Mouse (Mus musculus): Measurements from ENCODE around the gene Fut7. TPM values are rescaled to one million over a fixed set of nuclear protein-coding genes. Genes with fewer than 3 reads are reported as not detected.

Fut7 gene
- polyA plus RNA-seq, 1 experiment = 0.08 TPM

GRCm38 (mm10) chr2:25458911-25459310 is 35.8 kb downstream of the Fut7 start:
- TF ChIP-seq MAX (IDR thresholded peaks at IDR 0.05) (no peak), MYOD1 (IDR thresholded peaks at IDR 0.05; ENCODE audit: control insufficient read depth, insufficient read length, low read depth) (no peak), CEBPB (IDR thresholded peaks at IDR 0.05; ENCODE audit: low read depth) (no peak), CTCF (IDR thresholded peaks at IDR 0.05; ENCODE audit: control insufficient read depth, insufficient read depth, insufficient read length) (no peak), USF1 (IDR thresholded peaks at IDR 0.05; ENCODE audit: low read depth) (no peak), MYOG (IDR thresholded peaks at IDR 0.05; ENCODE audit: control insufficient read depth, extremely low read depth, insufficient read length) (no peak), FOSL1 (IDR thresholded peaks at IDR 0.05; ENCODE audit: insufficient read depth, low read length, poor library complexity, severe bottlenecking) (no peak)
- peaks cover 7% of the 10 kb centered on the region for H3K79me2 ChIP-seq (ENCODE audit: control insufficient read depth, insufficient read depth)

GRCm38 (mm10) chr2:25460135-25460534 is 37.1 kb downstream of the Fut7 start:
- TF ChIP-seq MYOG (IDR thresholded peaks at IDR 0.05; ENCODE audit: control insufficient read depth, extremely low read depth, insufficient read length) = no peak
- no peak for TF ChIP-seq CTCF (IDR thresholded peaks at IDR 0.05; ENCODE audit: control insufficient read depth, insufficient read depth, insufficient read length)
- TF ChIP-seq CEBPB (IDR thresholded peaks at IDR 0.05; ENCODE audit: low read depth) = no peak
- TF ChIP-seq FOSL1 (IDR thresholded peaks at IDR 0.05; ENCODE audit: insufficient read depth, low read length, poor library complexity, severe bottlenecking) = no peak
- TF ChIP-seq MAX (IDR thresholded peaks at IDR 0.05) = no peak
- TF ChIP-seq MYOD1 (IDR thresholded peaks at IDR 0.05; ENCODE audit: control insufficient read depth, insufficient read length, low read depth) = no peak
- no peak for TF ChIP-seq USF1 (IDR thresholded peaks at IDR 0.05; ENCODE audit: low read depth)
- Histone ChIP-seq H3ac (ENCODE audit: control insufficient read depth, insufficient read length, low read depth) (peak overlapping the region; percentile 50), H3K36me3 (ENCODE audit: control insufficient read depth, insufficient read depth) (no peaks in the 10 kb centered on the region), H3K4me3 (ENCODE audit: insufficient read depth, poor library complexity, severe bottlenecking) (peak overlapping the region; percentile 54), H3K79me2 (ENCODE audit: control insufficient read depth, insufficient read depth) (peaks cover 7% of the 10 kb centered on the region), H3K79me3 (ENCODE audit: low read depth) (no peaks in the 10 kb centered on the region), H3K27me3 (ENCODE audit: control insufficient read depth, insufficient read depth, insufficient read length) (no peaks in the 10 kb centered on the region)

More at GRCm38 (mm10) chr2:25458911-25459310, 35.8 kb downstream of the Fut7 start:
- no peaks in the 10 kb centered on the region for H3K27me3 ChIP-seq (ENCODE audit: control insufficient read depth, insufficient read depth, insufficient read length)
- no peak overlapping the region for H3ac ChIP-seq (ENCODE audit: control insufficient read depth, insufficient read length, low read depth)
- H3K4me3 ChIP-seq (ENCODE audit: insufficient read depth, poor library complexity, severe bottlenecking) = no peak overlapping the region
- no peaks in the 10 kb centered on the region for H3K36me3 ChIP-seq (ENCODE audit: control insufficient read depth, insufficient read depth)
- H3K79me3 ChIP-seq (ENCODE audit: low read depth) = no peaks in the 10 kb centered on the region

- no peaks in the 10 kb centered on the region for H3K36me3 ChIP-seq (ENCODE audit: control insufficient read depth, insufficient read depth)
- TF ChIP-seq MAX (IDR thresholded peaks at IDR 0.05) = no peak
- TF ChIP-seq MYOD1 (IDR thresholded peaks at IDR 0.05; ENCODE audit: control insufficient read depth, insufficient read length, low read depth) = peak; percentile 80
- H3K79me2 ChIP-seq (ENCODE audit: control insufficient read depth, insufficient read depth) = peaks cover 7% of the 10 kb centered on the region
- peak within 1 kb of the TSS; percentile 54 for H3K4me3 ChIP-seq (ENCODE audit: insufficient read depth, poor library complexity, severe bottlenecking)
- H3K79me3 ChIP-seq (ENCODE audit: low read depth) = no peaks in the 10 kb centered on the region
- peak within 1 kb of the TSS; percentile 50 for H3ac ChIP-seq (ENCODE audit: control insufficient read depth, insufficient read length, low read depth)
- no peaks in the 10 kb centered on the region for H3K27me3 ChIP-seq (ENCODE audit: control insufficient read depth, insufficient read depth, insufficient read length)
Observed at GRCm38 (mm10) chr2:25460551-25461309, 37.7 kb downstream of the Fut7 start, which contains the start of gene Paxx. TSS of gene Paxx (minus strand) at chr2:25461094.

GRCm38 (mm10) chr2:25461407-25461806 is 38.3 kb downstream of the Fut7 start:
- TF ChIP-seq MYOG (IDR thresholded peaks at IDR 0.05; ENCODE audit: control insufficient read depth, extremely low read depth, insufficient read length) = no peak
- TF ChIP-seq CTCF (IDR thresholded peaks at IDR 0.05; ENCODE audit: control insufficient read depth, insufficient read depth, insufficient read length) = no peak
- no peak for TF ChIP-seq FOSL1 (IDR thresholded peaks at IDR 0.05; ENCODE audit: insufficient read depth, low read length, poor library complexity, severe bottlenecking)
- no peak for TF ChIP-seq MAX (IDR thresholded peaks at IDR 0.05)
- no peak for TF ChIP-seq USF1 (IDR thresholded peaks at IDR 0.05; ENCODE audit: low read depth)
- no peak for TF ChIP-seq MYOD1 (IDR thresholded peaks at IDR 0.05; ENCODE audit: control insufficient read depth, insufficient read length, low read depth)
- no peak for TF ChIP-seq CEBPB (IDR thresholded peaks at IDR 0.05; ENCODE audit: low read depth)
- Histone ChIP-seq H3K4me3 (ENCODE audit: insufficient read depth, poor library complexity, severe bottlenecking) (peak overlapping the region; percentile 12), H3K79me3 (ENCODE audit: low read depth) (no peaks in the 10 kb centered on the region), H3K79me2 (ENCODE audit: control insufficient read depth, insufficient read depth) (peaks cover 7% of the 10 kb centered on the region), H3K27me3 (ENCODE audit: control insufficient read depth, insufficient read depth, insufficient read length) (no peaks in the 10 kb centered on the region), H3ac (ENCODE audit: control insufficient read depth, insufficient read length, low read depth) (no peak overlapping the region), H3K36me3 (ENCODE audit: control insufficient read depth, insufficient read depth) (no peaks in the 10 kb centered on the region)

GRCm38 (mm10) chr2:25463630-25464029 is 40.6 kb downstream of the Fut7 start:
- H3K27me3 ChIP-seq (ENCODE audit: control insufficient read depth, insufficient read depth, insufficient read length) = no peaks in the 10 kb centered on the region
- no peak overlapping the region for H3ac ChIP-seq (ENCODE audit: control insufficient read depth, insufficient read length, low read depth)
- H3K79me3 ChIP-seq (ENCODE audit: low read depth) = no peaks in the 10 kb centered on the region
- no peaks in the 10 kb centered on the region for H3K36me3 ChIP-seq (ENCODE audit: control insufficient read depth, insufficient read depth)
- H3K4me3 ChIP-seq (ENCODE audit: insufficient read depth, poor library complexity, severe bottlenecking) = no peak overlapping the region
- no peak for TF ChIP-seq MYOD1 (IDR thresholded peaks at IDR 0.05; ENCODE audit: control insufficient read depth, insufficient read length, low read depth)
- TF ChIP-seq USF1 (IDR thresholded peaks at IDR 0.05; ENCODE audit: low read depth) = no peak
- TF ChIP-seq FOSL1 (IDR thresholded peaks at IDR 0.05; ENCODE audit: insufficient read depth, low read length, poor library complexity, severe bottlenecking) = no peak
- TF ChIP-seq CEBPB (IDR thresholded peaks at IDR 0.05; ENCODE audit: low read depth) = no peak
- peaks cover 7% of the 10 kb centered on the region for H3K79me2 ChIP-seq (ENCODE audit: control insufficient read depth, insufficient read depth)

- Histone ChIP-seq H3K79me2 (ENCODE audit: control insufficient read depth, insufficient read depth) (peaks cover under 1% of the 10 kb centered on the region), H3ac (ENCODE audit: control insufficient read depth, insufficient read length, low read depth) (no peak overlapping the region), H3K4me3 (ENCODE audit: insufficient read depth, poor library complexity, severe bottlenecking) (no peak overlapping the region), H3K27me3 (ENCODE audit: control insufficient read depth, insufficient read depth, insufficient read length) (no peaks in the 10 kb centered on the region), H3K79me3 (ENCODE audit: low read depth) (no peaks in the 10 kb centered on the region), H3K36me3 (ENCODE audit: control insufficient read depth, insufficient read depth) (no peaks in the 10 kb centered on the region)
- no peak for TF ChIP-seq USF1 (IDR thresholded peaks at IDR 0.05; ENCODE audit: low read depth)
- no peak for TF ChIP-seq CEBPB (IDR thresholded peaks at IDR 0.05; ENCODE audit: low read depth)
- no peak for TF ChIP-seq MYOD1 (IDR thresholded peaks at IDR 0.05; ENCODE audit: control insufficient read depth, insufficient read length, low read depth)
- no peak for TF ChIP-seq CTCF (IDR thresholded peaks at IDR 0.05; ENCODE audit: control insufficient read depth, insufficient read depth, insufficient read length)
- TF ChIP-seq MAX (IDR thresholded peaks at IDR 0.05) = no peak
- TF ChIP-seq MYOG (IDR thresholded peaks at IDR 0.05; ENCODE audit: control insufficient read depth, extremely low read depth, insufficient read length) = no peak
- no peak for TF ChIP-seq FOSL1 (IDR thresholded peaks at IDR 0.05; ENCODE audit: insufficient read depth, low read length, poor library complexity, severe bottlenecking)
Observed at GRCm38 (mm10) chr2:25465256-25465655, 42.2 kb downstream of the Fut7 start.
